Mouse (Mus musculus): ENCODE results near the gene Bcam. TPM values are rescaled to one million over a fixed set of nuclear protein-coding genes. Genes with fewer than 3 reads are reported as not detected.

Bcam gene
- polyA plus RNA-seq, 1 experiment: 237 TPM

- DNase-seq: peak; percentile 68
- H3K27me3 ChIP-seq (replicated peaks; ENCODE audit: control insufficient read depth, insufficient read depth, low read length): no peaks in the 10 kb centered on the region
- H3K36me3 ChIP-seq (ENCODE audit: control insufficient read depth, insufficient read depth, low read length): no peaks in the 10 kb centered on the region
- H3K4me1 ChIP-seq (ENCODE audit: control insufficient read depth, insufficient read depth, low read length): no peaks in the 10 kb centered on the region
- TF ChIP-seq CTCF (conservative IDR thresholded peaks at IDR 0.05; ENCODE audit: insufficient read depth, insufficient read length, low read depth, low read length) (no peak), POLR2A (IDR thresholded peaks at IDR 0.05; ENCODE audit: low read depth, low read length) (no peak)
- H3K27ac ChIP-seq (ENCODE audit: insufficient read depth, low read depth, low read length): peak overlapping the region; percentile 40; the same call in 1 of the 2 replicates
- H3K4me3 ChIP-seq (ENCODE audit: insufficient read depth, low read depth, low read length): no peak overlapping the region
- 72% methylated on average over 12 of the region's 12 CpGs for WGBS
These were observed 46.6 kb downstream of the Bcam start for GRCm38 (mm10) chr7:19724167-19724566.

- Histone ChIP-seq H3K36me3 (ENCODE audit: control insufficient read depth, insufficient read depth, low read length) (no peaks in the 10 kb centered on the region), H3K27me3 (replicated peaks; ENCODE audit: control insufficient read depth, insufficient read depth, low read length) (no peaks in the 10 kb centered on the region), H3K4me3 (ENCODE audit: insufficient read depth, low read depth, low read length) (no peak overlapping the region), H3K4me1 (ENCODE audit: control insufficient read depth, insufficient read depth, low read length) (no peaks in the 10 kb centered on the region), H3K27ac (ENCODE audit: insufficient read depth, low read depth, low read length) (peak overlapping the region; percentile 29)
- DNase-seq: peak; percentile 87
- no peak for TF ChIP-seq POLR2A (IDR thresholded peaks at IDR 0.05; ENCODE audit: low read depth, low read length)
- 67% methylated on average over 6 of the region's 6 CpGs for WGBS
These were observed 48.0 kb downstream of the Bcam start for GRCm38 (mm10) chr7:19722754-19723195.

- H3K36me3 ChIP-seq (ENCODE audit: control insufficient read depth, insufficient read depth, low read length): no peaks in the 10 kb centered on the region
These were observed 51.6 kb downstream of the Bcam start for GRCm38 (mm10) chr7:19719200-19719599.

GRCm38 (mm10) chr7:19718297-19718952 lies 52.4 kb downstream of the Bcam start:
- Histone ChIP-seq H3K4me3 (ENCODE audit: insufficient read depth, low read depth, low read length) (no peak overlapping the region), H3K36me3 (ENCODE audit: control insufficient read depth, insufficient read depth, low read length) (no peaks in the 10 kb centered on the region), H3K4me1 (ENCODE audit: control insufficient read depth, insufficient read depth, low read length) (no peaks in the 10 kb centered on the region; the same call in 1 of the 2 replicates), H3K27ac (ENCODE audit: insufficient read depth, low read depth, low read length) (no peak overlapping the region), H3K27me3 (replicated peaks; ENCODE audit: control insufficient read depth, insufficient read depth, low read length) (no peaks in the 10 kb centered on the region)
- 75% methylated on average over 5 of the region's 5 CpGs for WGBS
- TF ChIP-seq CTCF (conservative IDR thresholded peaks at IDR 0.05; ENCODE audit: insufficient read depth, insufficient read length, low read depth, low read length) (no peak), POLR2A (IDR thresholded peaks at IDR 0.05; ENCODE audit: low read depth, low read length) (no peak)
- DNase-seq: no peak

More at GRCm38 (mm10) chr7:19719200-19719599, 51.6 kb downstream of the Bcam start:
- no peaks in the 10 kb centered on the region for H3K27me3 ChIP-seq (replicated peaks; ENCODE audit: control insufficient read depth, insufficient read depth, low read length)
- 94% methylated on average over 4 of the region's 4 CpGs for WGBS
- no peak overlapping the region for H3K4me3 ChIP-seq (ENCODE audit: insufficient read depth, low read depth, low read length)
- H3K27ac ChIP-seq (ENCODE audit: insufficient read depth, low read depth, low read length): no peak overlapping the region
- DNase-seq: no peak
- TF ChIP-seq CTCF (conservative IDR thresholded peaks at IDR 0.05; ENCODE audit: insufficient read depth, insufficient read length, low read depth, low read length) (no peak), POLR2A (IDR thresholded peaks at IDR 0.05; ENCODE audit: low read depth, low read length) (no peak)
- no peaks in the 10 kb centered on the region; the same call in 1 of the 2 replicates for H3K4me1 ChIP-seq (ENCODE audit: control insufficient read depth, insufficient read depth, low read length)

- Histone ChIP-seq H3K4me1 (ENCODE audit: control insufficient read depth, insufficient read depth, low read length) (no peaks in the 10 kb centered on the region; the same call in 1 of the 2 replicates), H3K27ac (ENCODE audit: insufficient read depth, low read depth, low read length) (no peak overlapping the region), H3K36me3 (ENCODE audit: control insufficient read depth, insufficient read depth, low read length) (no peaks in the 10 kb centered on the region), H3K27me3 (replicated peaks; ENCODE audit: control insufficient read depth, insufficient read depth, low read length) (no peaks in the 10 kb centered on the region), H3K4me3 (ENCODE audit: insufficient read depth, low read depth, low read length) (no peak overlapping the region)
- WGBS: 85% methylated on average over 4 of the region's 4 CpGs
- TF ChIP-seq POLR2A (IDR thresholded peaks at IDR 0.05; ENCODE audit: low read depth, low read length): no peak
- no peak for TF ChIP-seq CTCF (conservative IDR thresholded peaks at IDR 0.05; ENCODE audit: insufficient read depth, insufficient read length, low read depth, low read length)
- no peak for DNase-seq
These were observed 53.5 kb downstream of the Bcam start for GRCm38 (mm10) chr7:19717346-19717745.

- Histone ChIP-seq H3K27me3 (replicated peaks; ENCODE audit: control insufficient read depth, insufficient read depth, low read length) (no peaks in the 10 kb centered on the region), H3K36me3 (ENCODE audit: control insufficient read depth, insufficient read depth, low read length) (no peaks in the 10 kb centered on the region), H3K27ac (ENCODE audit: insufficient read depth, low read depth, low read length) (no peak overlapping the region), H3K4me3 (ENCODE audit: insufficient read depth, low read depth, low read length) (no peak overlapping the region), H3K4me1 (ENCODE audit: control insufficient read depth, insufficient read depth, low read length) (no peaks in the 10 kb centered on the region; the same call in 1 of the 2 replicates)
- TF ChIP-seq POLR2A (IDR thresholded peaks at IDR 0.05; ENCODE audit: low read depth, low read length) (no peak), CTCF (conservative IDR thresholded peaks at IDR 0.05; ENCODE audit: insufficient read depth, insufficient read length, low read depth, low read length) (no peak)
- WGBS: 85% methylated on average over 2 of the region's 2 CpGs
- no peak for DNase-seq
These were observed 54.0 kb downstream of the Bcam start for GRCm38 (mm10) chr7:19716822-19717221.

GRCm38 (mm10) chr7:19716055-19716682 lies 54.6 kb downstream of the Bcam start:
- no peaks in the 10 kb centered on the region for H3K27me3 ChIP-seq (replicated peaks; ENCODE audit: control insufficient read depth, insufficient read depth, low read length)
- H3K36me3 ChIP-seq (ENCODE audit: control insufficient read depth, insufficient read depth, low read length): no peaks in the 10 kb centered on the region
- no peak for DNase-seq
- H3K4me1 ChIP-seq (ENCODE audit: control insufficient read depth, insufficient read depth, low read length): no peaks in the 10 kb centered on the region; the same call in 1 of the 2 replicates
- peak overlapping the region; percentile 46 for H3K4me3 ChIP-seq (ENCODE audit: insufficient read depth, low read depth, low read length)
- H3K27ac ChIP-seq (ENCODE audit: insufficient read depth, low read depth, low read length): peak overlapping the region; percentile 79
- TF ChIP-seq CTCF (conservative IDR thresholded peaks at IDR 0.05; ENCODE audit: insufficient read depth, insufficient read length, low read depth, low read length): no peak
- no peak for TF ChIP-seq POLR2A (IDR thresholded peaks at IDR 0.05; ENCODE audit: low read depth, low read length)
- 5% methylated on average over 18 of the region's 18 CpGs for WGBS
